Mouse (Mus musculus): ENCODE data around the gene Olfr325.
"Not testable (repeated sequence)": the region's sequence is repeated elsewhere in the genome, so short reads cannot be mapped to it uniquely, and the experiment has no call there.

Gene Olfr325

GRCm38 (mm10) chr11:58577430-58577829, at the start of gene Olfr325:
Olfr325 (plus strand) TSS chr11:58577730.
- in situ Hi-C loops (cut with MboI; ENCODE audit: unreplicated experiment in 2 of 2): no loop called here

- in situ Hi-C loops (cut with MboI; ENCODE audit: unreplicated experiment in 2 of 2): not testable (repeated sequence)
These were observed 42.8 kb upstream of the Olfr325 start, which contains the start of gene Olfr330 for GRCm38 (mm10) chr11:58534736-58535135. Olfr330 (minus strand) TSS chr11:58534836.

- in situ Hi-C loops (cut with MboI; ENCODE audit: unreplicated experiment in 2 of 2): no loop called here
These were observed 31.2 kb upstream of the Olfr325 start, which contains the start of gene Olfr329-ps for GRCm38 (mm10) chr11:58546322-58546721. Olfr329-ps (minus strand) TSS chr11:58546422.

- in situ Hi-C loops (cut with MboI; ENCODE audit: unreplicated experiment in 2 of 2): no loop called here
These were observed 22.0 kb upstream of the Olfr325 start, which contains the start of gene Olfr328 for GRCm38 (mm10) chr11:58555536-58555935. Olfr328 (minus strand) TSS chr11:58555636.

GRCm38 (mm10) chr11:58570405-58570804, 7.1 kb upstream of the Olfr325 start, which contains the start of gene Olfr224:
Olfr224 (minus strand) TSS chr11:58570553.
- in situ Hi-C loops (cut with MboI; ENCODE audit: unreplicated experiment in 2 of 2): no loop called here

GRCm38 (mm10) chr11:58578636-58579035, 1.1 kb downstream of the Olfr325 start:
- in situ Hi-C loops (cut with MboI; ENCODE audit: unreplicated experiment in 2 of 2): no loop called here

- in situ Hi-C loops (cut with MboI; ENCODE audit: unreplicated experiment in 2 of 2): no loop called here
These were observed 10.4 kb downstream of the Olfr325 start for GRCm38 (mm10) chr11:58587898-58588348.

- in situ Hi-C loops (cut with MboI; ENCODE audit: unreplicated experiment in 2 of 2): no loop called here
These were observed 11.2 kb downstream of the Olfr325 start for GRCm38 (mm10) chr11:58588620-58589250.

- in situ Hi-C loops (cut with MboI; ENCODE audit: unreplicated experiment in 2 of 2): no loop called here
These were observed 17.3 kb downstream of the Olfr325 start, which contains the start of gene Olfr324 for GRCm38 (mm10) chr11:58594814-58595213. Olfr324 (plus strand) TSS chr11:58595114.

- in situ Hi-C loops (cut with MboI; ENCODE audit: unreplicated experiment in 2 of 2): no loop called here
These were observed 20.3 kb downstream of the Olfr325 start for GRCm38 (mm10) chr11:58597837-58598236.

- in situ Hi-C loops (cut with MboI; ENCODE audit: unreplicated experiment in 2 of 2): no loop called here
These were observed 24.5 kb downstream of the Olfr325 start for GRCm38 (mm10) chr11:58602062-58602461.

GRCm38 (mm10) chr11:58602800-58603560, 25.4 kb downstream of the Olfr325 start:
- in situ Hi-C loops (cut with MboI; ENCODE audit: unreplicated experiment in 2 of 2): no loop called here

- in situ Hi-C loops (cut with MboI; ENCODE audit: unreplicated experiment in 2 of 2): no loop called here
These were observed 27.2 kb downstream of the Olfr325 start for GRCm38 (mm10) chr11:58604688-58605087.

GRCm38 (mm10) chr11:58605228-58605627, 27.7 kb downstream of the Olfr325 start:
- in situ Hi-C loops (cut with MboI; ENCODE audit: unreplicated experiment in 2 of 2): no loop called here

- in situ Hi-C loops (cut with MboI; ENCODE audit: unreplicated experiment in 2 of 2): no loop called here
These were observed 28.8 kb downstream of the Olfr325 start for GRCm38 (mm10) chr11:58606177-58606919.

GRCm38 (mm10) chr11:58607030-58607429, 29.5 kb downstream of the Olfr325 start:
- in situ Hi-C loops (cut with MboI; ENCODE audit: unreplicated experiment in 2 of 2): no loop called here

GRCm38 (mm10) chr11:58613359-58613758, 35.8 kb downstream of the Olfr325 start:
- in situ Hi-C loops (cut with MboI; ENCODE audit: unreplicated experiment in 2 of 2): no loop called here

- in situ Hi-C loops (cut with MboI; ENCODE audit: unreplicated experiment in 2 of 2): no loop called here
These were observed 37.0 kb downstream of the Olfr325 start for GRCm38 (mm10) chr11:58614526-58614925.

- in situ Hi-C loops (cut with MboI; ENCODE audit: unreplicated experiment in 2 of 2): no loop called here
These were observed 38.4 kb downstream of the Olfr325 start, which contains the start of gene 2210407C18Rik for GRCm38 (mm10) chr11:58615975-58616374. 2210407C18Rik (minus strand) TSS chr11:58616075.

- in situ Hi-C loops (cut with MboI; ENCODE audit: unreplicated experiment in 2 of 2): no loop called here
These were observed 40.8 kb downstream of the Olfr325 start for GRCm38 (mm10) chr11:58618369-58618768.

- in situ Hi-C loops (cut with MboI; ENCODE audit: unreplicated experiment in 2 of 2): no loop called here
These were observed 41.3 kb downstream of the Olfr325 start for GRCm38 (mm10) chr11:58618793-58619192.

All from v-Abl transformed pro-B cells (cell line).